Mouse (Mus musculus) liver, embryonic 15.5 days (tissue): Measurements from ENCODE around the gene Srsf4. TPM values are rescaled to one million over a fixed set of nuclear protein-coding genes. Genes with fewer than 3 reads are reported as not detected.

Source experiments
- ATAC-seq: fragments of 200-750 bp; cut with Nextera tagmentation; 2 replicates; pipeline ENCODE4 v1.8.0; 2017; ENCODE audit warnings: moderate number of reproducible peaks, mild to moderate bottlenecking, moderate library complexity; ENCODE audit not compliant: insufficient read depth
- H3K27ac ChIP-seq: fragments of 300-500 bp; sonication (generic); replicated peaks from 2 replicates; pipeline ENCODE4 v1.5.1; 2015; ENCODE audit warnings: mild to moderate bottlenecking, inconsistent platforms
- H3K27me3 ChIP-seq: fragments of 300-500 bp; sonication (generic); 2 replicates; pipeline ENCODE4 v1.6.1; 2015; ENCODE audit warnings: mild to moderate bottlenecking, inconsistent platforms
- H3K36me3 ChIP-seq: fragments of 300-500 bp; sonication (generic); replicated peaks from 2 replicates; pipeline ENCODE4 v1.6.1; 2015; ENCODE audit warnings: moderate library complexity, mild to moderate bottlenecking, inconsistent platforms
- H3K4me1 ChIP-seq: fragments of 300-500 bp; sonication (generic); replicated peaks from 2 replicates; pipeline ENCODE4 v1.6.1; 2015; ENCODE audit warnings: inconsistent platforms
- H3K4me2 ChIP-seq: fragments of 300-500 bp; sonication (generic); 2 replicates; pipeline ENCODE4 v1.6.1; 2015; ENCODE audit warnings: moderate library complexity, mild to moderate bottlenecking, inconsistent platforms
- H3K4me3 ChIP-seq: fragments of 300-500 bp; sonication (generic); replicated peaks from 2 replicates; pipeline ENCODE4 v1.5.1; 2015; ENCODE audit warnings: mild to moderate bottlenecking, inconsistent platforms
- H3K9ac ChIP-seq: fragments of 300-500 bp; sonication (generic); 2 replicates; pipeline ENCODE4 v1.6.1; 2015; ENCODE audit warnings: moderate library complexity, mild to moderate bottlenecking, inconsistent platforms
- H3K9me3 ChIP-seq: fragments of 300-500 bp; sonication (generic); replicated peaks from 2 replicates; pipeline ENCODE4 v1.6.1; 2016; ENCODE audit warnings: inconsistent platforms
- WGBS: fragments of 180-500 bp; shearing (Covaris S2); methylation state at CpG from one replicate; pipeline ENCODE4 v1.1.7; 2015; ENCODE audit warnings: mixed read lengths; ENCODE audit not compliant: insufficient replicate concordance; 5-methylcytosine and 5-hydroxymethylcytosine counted together
- polyA plus RNA-seq: library from polyadenylated mRNA; unstranded; fragments of >200 nt; fragmentation: Nextera tagmentation; extraction: Ambion mirVana; gene quantifications from 2 replicates; pipeline ENCODE4 v1.2.1, GENCODE M21; 2015

Srsf4 gene
- 58.4 and 61.1 TPM in 2 replicates for polyA plus RNA-seq

DNA sequence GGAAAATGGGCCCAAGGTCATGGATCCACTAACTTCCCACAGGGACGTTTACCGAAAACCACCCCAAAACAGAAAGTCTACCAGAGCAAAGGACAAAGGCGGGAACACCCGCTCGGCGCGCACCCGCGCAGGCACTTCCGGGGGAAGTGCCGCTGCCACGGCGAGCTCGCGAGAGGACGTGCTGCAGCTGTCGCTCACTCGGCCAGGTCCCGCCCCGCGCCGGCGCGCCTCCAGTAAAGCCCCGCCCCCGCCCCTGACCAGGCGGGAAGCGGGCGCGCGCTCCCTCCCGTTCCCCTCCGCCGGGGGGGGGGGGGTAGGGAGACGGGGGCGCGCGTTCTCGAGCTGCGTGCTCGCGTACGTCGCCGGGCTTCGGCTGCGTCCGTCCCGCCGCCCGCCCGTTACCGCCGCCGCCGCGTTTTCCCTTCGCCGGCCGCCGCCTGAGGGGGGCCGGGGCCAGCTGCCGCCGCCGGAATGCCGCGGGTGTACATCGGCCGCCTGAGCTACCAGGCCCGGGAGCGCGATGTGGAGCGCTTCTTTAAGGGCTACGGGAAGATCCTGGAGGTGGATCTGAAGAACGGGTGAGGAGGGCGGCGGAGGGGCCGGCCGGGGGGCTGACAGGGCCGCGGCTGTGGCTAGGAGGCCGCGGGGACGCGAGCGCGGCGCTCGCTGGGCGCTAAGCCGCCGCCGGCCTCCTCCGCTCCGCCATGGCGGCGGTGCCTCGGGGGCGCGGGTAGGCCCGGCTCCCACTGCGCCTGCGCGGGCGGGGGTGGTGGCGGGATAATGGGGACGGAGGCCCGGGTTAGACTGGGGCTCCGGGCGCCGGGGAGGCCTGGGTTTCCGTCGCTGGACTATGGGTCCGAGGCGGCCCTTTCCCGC, at the start of gene Srsf4:
Gene Srsf4 (plus strand): TSS at position 325 of the 876 bp plus-strand sequence.
- H3K36me3 ChIP-seq, result no peaks in the 10 kb centered on the region
- peak within 1 kb of the TSS; percentile 78 for H3K4me2 ChIP-seq
- H3K9ac ChIP-seq, result peak within 1 kb of the TSS; percentile 100
- ATAC-seq, result peak; percentile 91
- no peaks in the 10 kb centered on the region for H3K27me3 ChIP-seq
- peak within 1 kb of the TSS; percentile 99 for H3K4me3 ChIP-seq
- H3K27ac ChIP-seq, result peak within 1 kb of the TSS; percentile 97
- under 1% methylated on average over 111 of the region's 116 CpGs for WGBS
- no peaks in the 10 kb centered on the region for H3K9me3 ChIP-seq
- H3K4me1 ChIP-seq, result peaks cover 66% of the 10 kb centered on the region

DNA sequence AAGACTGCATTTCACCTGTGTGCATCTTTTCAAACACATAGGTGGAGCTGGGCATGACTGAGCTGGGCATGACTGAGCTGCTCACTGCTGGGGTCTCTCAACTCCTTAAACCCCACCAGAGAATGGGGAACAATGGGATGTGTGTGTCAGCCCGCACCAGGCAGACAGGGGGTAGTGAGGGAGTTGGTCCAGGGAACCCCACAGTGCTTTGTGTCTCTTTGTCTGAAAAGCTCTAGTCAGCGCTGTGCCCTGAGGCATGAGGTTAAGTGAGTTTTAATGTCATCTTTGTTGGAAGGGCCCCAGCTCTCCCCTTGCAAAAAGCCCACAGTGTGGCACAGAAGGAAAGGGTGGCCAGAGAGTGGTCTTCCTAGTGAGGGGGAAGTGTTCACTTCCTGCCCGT, 48.5 kb upstream of the Srsf4 start:
- 0 out of 2 replicates have a peak, but pooled peaks cover 7% of the 10 kb centered on the region for H3K27me3 ChIP-seq
- no peak overlapping the region for H3K27ac ChIP-seq
- no peak overlapping the region for H3K4me3 ChIP-seq
- peaks cover 63% of the 10 kb centered on the region for H3K4me1 ChIP-seq
- H3K36me3 ChIP-seq, result no peaks in the 10 kb centered on the region
- no peak overlapping the region for H3K9ac ChIP-seq
- no peaks in the 10 kb centered on the region for H3K9me3 ChIP-seq
- 56% methylated on average over 3 of the region's 3 CpGs for WGBS
- no peak for ATAC-seq
- H3K4me2 ChIP-seq, result no peak overlapping the region

DNA sequence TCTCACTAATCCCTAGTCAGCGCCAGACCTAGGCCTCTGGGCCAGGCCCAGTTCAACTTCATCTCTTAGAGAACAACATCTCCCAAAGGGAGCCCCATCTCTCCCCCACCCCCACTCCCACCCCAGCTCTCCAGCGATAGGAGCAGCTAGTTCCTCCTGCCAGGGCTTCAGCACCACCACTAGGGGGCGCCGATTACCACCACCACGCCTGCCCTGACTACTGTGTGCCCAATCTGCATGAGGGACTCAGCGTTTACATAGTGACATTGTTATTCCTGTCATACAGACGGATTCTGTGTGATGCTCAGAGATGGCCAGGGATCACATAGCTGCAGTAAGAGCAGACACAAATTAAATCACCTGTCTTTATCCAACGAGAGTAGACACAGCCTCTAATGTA, 47.6 kb upstream of the Srsf4 start:
- Histone ChIP-seq H3K9ac (no peak overlapping the region; the same call in 1 of the 2 replicates), H3K4me3 (no peak overlapping the region), H3K4me1 (peaks cover 71% of the 10 kb centered on the region), H3K9me3 (no peaks in the 10 kb centered on the region), H3K36me3 (no peaks in the 10 kb centered on the region), H3K4me2 (no peak overlapping the region), H3K27ac (no peak overlapping the region), H3K27me3 (0 out of 2 replicates have a peak, but pooled peaks cover 4% of the 10 kb centered on the region)
- 19% methylated on average over 8 of the region's 8 CpGs for WGBS
- ATAC-seq, result no peak

DNA sequence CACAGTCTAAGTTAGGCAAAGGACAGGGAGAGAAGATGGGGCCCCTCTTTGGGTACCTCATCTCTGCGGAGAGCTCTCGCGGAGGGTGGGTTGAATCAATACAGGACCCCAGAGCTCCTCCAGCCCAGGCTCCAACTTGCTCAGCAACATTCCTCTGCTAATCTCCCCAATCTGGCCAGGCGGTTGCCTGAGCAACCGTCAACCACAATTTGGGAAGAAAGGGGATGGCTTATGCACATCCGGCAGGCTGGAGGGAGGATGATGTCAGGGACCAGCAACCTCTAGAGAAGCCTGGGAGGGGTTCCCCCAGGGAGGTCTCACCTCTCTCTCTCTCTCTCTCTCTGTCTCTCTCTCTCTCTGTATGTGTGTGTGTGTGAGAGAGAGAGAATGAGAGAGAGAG, 46.5 kb upstream of the Srsf4 start:
- WGBS, result 18% methylated on average over 6 of the region's 6 CpGs
- no peak overlapping the region for H3K4me2 ChIP-seq
- H3K9ac ChIP-seq, result no peak overlapping the region
- H3K9me3 ChIP-seq, result no peaks in the 10 kb centered on the region
- H3K4me3 ChIP-seq, result no peak overlapping the region
- H3K36me3 ChIP-seq, result no peaks in the 10 kb centered on the region
- H3K4me1 ChIP-seq, result peaks cover 75% of the 10 kb centered on the region
- no peak overlapping the region for H3K27ac ChIP-seq
- 0 out of 2 replicates have a peak, but pooled peaks cover 4% of the 10 kb centered on the region for H3K27me3 ChIP-seq
- ATAC-seq, result no peak

DNA sequence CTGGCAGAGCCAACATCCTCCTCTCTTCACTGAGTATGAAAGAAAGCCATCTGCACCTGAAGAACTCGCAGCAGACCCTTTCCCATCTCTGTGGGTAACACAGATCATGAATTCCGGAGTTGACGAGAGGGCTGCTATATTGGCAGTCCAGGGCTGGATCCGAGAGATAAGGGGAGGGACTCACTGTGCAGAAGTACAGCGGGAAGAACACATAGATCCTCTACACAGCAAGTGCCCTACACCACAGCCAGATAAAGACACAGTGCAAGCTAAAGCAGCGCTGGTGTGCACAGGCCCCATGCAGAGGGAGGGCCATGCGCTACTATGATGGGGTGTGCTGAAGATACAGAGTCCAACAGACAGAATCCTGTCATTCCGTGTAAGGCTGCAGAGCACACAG, 44.3 kb upstream of the Srsf4 start:
- Histone ChIP-seq H3K27ac (peak overlapping the region; percentile 82), H3K4me2 (peak overlapping the region; percentile 50), H3K4me1 (peaks cover 83% of the 10 kb centered on the region), H3K9ac (no peak overlapping the region; the same call in 1 of the 2 replicates), H3K4me3 (no peak overlapping the region; the same call in 1 of the 2 replicates), H3K9me3 (no peaks in the 10 kb centered on the region), H3K36me3 (no peaks in the 10 kb centered on the region), H3K27me3 (peaks cover 9% of the 10 kb centered on the region)
- WGBS, result 28% methylated on average over 8 of the region's 8 CpGs
- ATAC-seq, result peak; percentile 92

DNA sequence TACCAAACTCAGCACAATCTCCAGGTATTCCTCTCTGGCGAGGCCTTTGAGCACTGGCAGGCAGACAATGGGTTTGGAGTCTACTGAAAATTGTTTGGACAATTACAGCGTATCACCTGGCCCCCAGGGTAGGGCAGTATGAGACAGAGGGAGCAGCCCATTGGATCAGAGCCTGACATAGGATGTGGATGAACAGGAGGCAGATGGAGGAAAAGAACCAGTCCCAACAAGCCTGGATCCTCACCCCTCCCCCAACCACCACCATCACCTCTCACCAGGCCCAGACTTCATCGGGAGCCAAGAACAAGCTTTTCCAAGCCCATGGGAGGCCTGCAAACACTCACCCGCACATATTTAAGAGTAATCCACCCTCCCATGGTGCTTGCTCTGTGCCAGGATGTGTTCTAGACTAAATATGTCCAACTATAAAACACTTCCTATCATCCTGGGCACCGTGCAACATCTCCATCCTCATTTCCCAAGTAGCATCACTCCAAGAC, 41.8 kb upstream of the Srsf4 start:
- no peak overlapping the region for H3K4me3 ChIP-seq
- no peaks in the 10 kb centered on the region for H3K36me3 ChIP-seq
- H3K4me2 ChIP-seq, result no peak overlapping the region
- WGBS, result 70% methylated on average over 5 of the region's 5 CpGs
- no peak overlapping the region for H3K9ac ChIP-seq
- no peak overlapping the region for H3K27ac ChIP-seq
- no peaks in the 10 kb centered on the region for H3K9me3 ChIP-seq
- ATAC-seq, result no peak
- H3K27me3 ChIP-seq, result peaks cover 34% of the 10 kb centered on the region
- H3K4me1 ChIP-seq, result peaks cover 95% of the 10 kb centered on the region

DNA sequence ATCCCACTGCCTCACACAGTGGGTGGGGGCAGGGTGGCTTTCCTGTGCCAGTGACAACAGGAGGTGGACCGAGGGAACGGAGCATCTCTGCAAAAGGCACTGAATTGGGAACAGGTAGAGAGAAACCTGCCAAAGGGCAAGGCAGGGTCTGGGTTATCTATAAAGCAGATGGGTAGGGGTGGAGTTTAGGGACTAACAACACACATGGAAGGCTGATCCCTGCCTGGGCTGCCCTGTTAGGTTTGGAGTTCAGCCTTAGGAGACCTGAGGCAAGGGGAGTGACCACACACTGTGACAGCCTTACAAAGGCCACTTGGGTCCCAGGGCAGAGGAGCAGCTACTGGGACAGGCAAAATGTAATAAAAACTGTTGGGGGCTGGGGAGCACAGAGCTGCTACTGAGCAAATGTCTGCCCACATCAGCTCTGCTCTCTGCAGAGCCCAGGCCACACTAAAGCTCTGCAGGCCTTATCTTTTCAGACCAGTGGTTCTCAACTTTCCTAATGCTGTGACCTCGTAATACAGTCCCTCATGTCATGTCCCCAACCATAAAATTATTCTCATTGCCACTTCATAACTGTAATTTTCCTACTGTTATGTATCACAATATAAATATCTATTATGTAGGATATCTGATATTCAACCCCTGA, 40.5 kb upstream of the Srsf4 start:
- no peak overlapping the region for H3K4me3 ChIP-seq
- 26% methylated on average over 3 of the region's 3 CpGs for WGBS
- H3K27ac ChIP-seq, result peak overlapping the region; percentile 61
- peak overlapping the region; percentile 49 for H3K4me2 ChIP-seq
- ATAC-seq, result peak; percentile 45
- no peaks in the 10 kb centered on the region for H3K9me3 ChIP-seq
- peaks cover 96% of the 10 kb centered on the region for H3K4me1 ChIP-seq
- H3K27me3 ChIP-seq, result peaks cover 43% of the 10 kb centered on the region
- no peaks in the 10 kb centered on the region for H3K36me3 ChIP-seq
- no peak overlapping the region for H3K9ac ChIP-seq

DNA sequence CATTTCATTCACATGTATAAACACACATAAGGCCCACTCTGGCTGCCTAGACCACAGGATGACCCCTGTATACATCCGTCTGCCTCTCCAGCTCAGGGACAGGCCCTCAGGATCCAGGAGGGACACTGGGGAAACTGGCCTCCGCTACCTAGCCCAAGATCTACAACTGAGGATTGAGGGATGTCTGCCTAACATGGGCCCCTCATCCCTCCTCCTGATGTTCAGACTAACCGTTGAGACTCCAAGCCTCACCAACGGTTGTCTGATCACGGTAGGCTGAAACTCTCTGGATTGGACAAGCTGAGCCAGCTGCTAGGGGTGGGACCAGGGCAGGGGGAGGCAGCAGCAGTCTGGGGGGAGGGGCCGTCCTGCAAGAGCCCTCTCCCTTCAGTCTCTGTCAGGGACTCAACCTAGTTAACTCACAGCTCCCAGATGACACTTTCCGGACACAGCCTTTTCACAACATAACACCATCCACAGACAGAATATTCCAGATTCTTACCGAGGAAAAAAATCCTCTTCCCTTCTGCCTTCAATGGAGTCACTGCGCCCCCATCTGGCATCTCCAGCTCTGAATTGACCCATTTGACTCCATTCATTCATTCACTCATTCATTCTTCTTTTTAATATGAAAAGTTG, 39.3 kb upstream of the Srsf4 start:
- H3K4me2 ChIP-seq, result no peak overlapping the region; the same call in 1 of the 2 replicates
- ATAC-seq, result no peak
- no peaks in the 10 kb centered on the region for H3K9me3 ChIP-seq
- no peak overlapping the region for H3K4me3 ChIP-seq
- no peaks in the 10 kb centered on the region for H3K36me3 ChIP-seq
- H3K27me3 ChIP-seq, result peaks cover 55% of the 10 kb centered on the region
- H3K4me1 ChIP-seq, result peaks cover 93% of the 10 kb centered on the region
- peak overlapping the region; percentile 61 for H3K27ac ChIP-seq
- WGBS, result 35% methylated on average over 9 of the region's 9 CpGs
- H3K9ac ChIP-seq, result no peak overlapping the region

DNA sequence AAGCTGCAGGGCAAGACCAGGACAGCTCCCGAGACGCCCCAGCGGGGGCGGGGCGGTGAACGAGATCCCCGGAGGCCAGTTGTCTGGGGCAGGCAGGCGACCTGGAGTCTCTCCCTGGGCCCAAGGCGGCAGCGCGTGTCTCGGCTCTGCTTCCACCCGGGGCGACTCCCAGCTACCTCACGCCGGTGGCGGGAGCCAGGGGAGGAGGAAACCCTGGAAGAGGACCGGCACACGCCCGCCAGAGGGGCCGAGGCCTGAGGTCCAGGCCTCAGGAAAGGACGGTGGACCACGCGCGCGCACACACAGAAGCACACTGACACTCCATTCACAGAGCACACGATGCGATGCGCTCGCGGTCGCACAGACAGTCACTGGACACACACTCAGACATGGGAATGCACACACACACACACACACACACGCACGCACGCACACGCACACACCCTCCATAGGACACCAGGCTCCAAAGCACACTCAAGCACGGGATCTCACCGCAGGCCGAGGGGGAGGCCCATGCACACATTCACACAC, 37.0 kb upstream of the Srsf4 start:
- WGBS, result 4% methylated on average over 39 of the region's 39 CpGs

DNA sequence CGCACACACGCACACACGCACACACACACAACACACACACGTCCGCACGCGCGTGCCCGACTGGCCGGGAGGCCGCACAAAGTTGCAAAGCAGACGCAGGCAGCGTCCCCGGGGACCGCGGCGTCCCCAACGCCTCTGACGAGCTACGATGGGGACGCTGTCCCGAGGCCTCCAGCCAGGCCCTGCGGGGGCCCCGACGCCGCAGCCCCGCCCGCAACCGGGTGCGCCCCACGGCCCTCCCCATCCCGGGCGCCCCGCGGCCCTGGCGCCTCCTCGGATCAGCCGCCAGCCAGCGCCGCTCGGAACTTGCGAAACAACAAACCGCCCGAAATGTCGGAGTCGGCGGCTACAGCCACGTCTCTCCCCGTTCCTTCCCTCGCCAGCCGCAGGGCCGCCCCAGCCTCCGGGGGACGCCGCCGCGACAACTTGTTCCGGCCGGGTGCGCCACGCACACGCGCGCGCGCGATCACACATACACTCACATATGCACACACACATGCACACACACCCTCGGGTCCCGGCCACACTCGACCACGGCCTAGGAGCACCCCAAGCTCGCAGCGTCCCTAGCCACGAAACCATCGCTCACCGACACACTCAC, 36.4 kb upstream of the Srsf4 start:
- H3K27ac ChIP-seq, result no peak overlapping the region
- no peaks in the 10 kb centered on the region for H3K9me3 ChIP-seq
- 1% methylated on average over 75 of the region's 76 CpGs for WGBS
- H3K36me3 ChIP-seq, result no peaks in the 10 kb centered on the region
- peak overlapping the region; percentile 93 for H3K4me2 ChIP-seq
- peaks cover 65% of the 10 kb centered on the region for H3K4me1 ChIP-seq
- peak overlapping the region; percentile 66 for H3K4me3 ChIP-seq
- 0 out of 2 replicates have a peak, but pooled peaks have one; percentile 11 for ATAC-seq
- H3K9ac ChIP-seq, result peak overlapping the region; percentile 64
- H3K27me3 ChIP-seq, result peaks cover 84% of the 10 kb centered on the region

More for the DNA sequence above, 37.0 kb upstream of the Srsf4 start:
- no peak overlapping the region for H3K27ac ChIP-seq
- no peak for ATAC-seq
- H3K36me3 ChIP-seq, result no peaks in the 10 kb centered on the region
- peaks cover 71% of the 10 kb centered on the region for H3K4me1 ChIP-seq
- peak overlapping the region; percentile 93 for H3K4me2 ChIP-seq
- H3K9me3 ChIP-seq, result no peaks in the 10 kb centered on the region
- peaks cover 79% of the 10 kb centered on the region for H3K27me3 ChIP-seq
- peak overlapping the region; percentile 64; the same call in 1 of the 2 replicates for H3K9ac ChIP-seq
- peak overlapping the region; percentile 66 for H3K4me3 ChIP-seq
